Comparison of ENCODE assay signal across 16 mouse cellular contexts in genomic region chr6:45258047-45258446, GRCm38 (mm10).
"Had no signal": no experiment of that assay in that cellular context is flagged by ENCODE, and none has a peak within 500 bp of the region (broad histone marks: within the 10 kb centered on the region; RNA-seq: fewer than 3 reads in every experiment).

No protein-coding gene starts in this region.

- H3K27ac ChIP-seq: neural tube, embryonic 13.5 days; neural tube, embryonic 15.5 days; stomach, embryonic 15.5 days; stomach, postnatal 0 days had no signal

- H3K4me1 ChIP-seq: neural tube, embryonic 13.5 days; neural tube, embryonic 15.5 days; stomach, embryonic 15.5 days had no signal

- H3K4me3 ChIP-seq: neural tube, embryonic 13.5 days; neural tube, embryonic 15.5 days; stomach, embryonic 15.5 days had no signal

- H3K36me3 ChIP-seq: neural tube, embryonic 13.5 days; neural tube, embryonic 15.5 days; stomach, embryonic 15.5 days had no signal

- DNase-seq: retina, postnatal 1 day; right cerebral cortex, adult 18-20 months; right cerebral cortex, postnatal 14 days; right cerebral cortex, postnatal 25 days; right cerebral cortex, postnatal 4 days; spleen, adult 18-20 months; thymus, adult 18-20 months; thymus, adult 2 months; thymus, postnatal 14 days; thymus, postnatal 25 days; thymus, postnatal 36 days; thymus, postnatal 4 days had no signal

- H3K27me3 ChIP-seq: neural tube, embryonic 13.5 days; neural tube, embryonic 15.5 days; stomach, embryonic 15.5 days had no signal

- H3K9me3 ChIP-seq: neural tube, embryonic 13.5 days; neural tube, embryonic 15.5 days; stomach, embryonic 15.5 days had no signal

- H3K4me2 ChIP-seq: neural tube, embryonic 13.5 days; neural tube, embryonic 15.5 days; stomach, embryonic 15.5 days had no signal

- H3K9ac ChIP-seq: neural tube, embryonic 13.5 days; neural tube, embryonic 15.5 days; stomach, embryonic 15.5 days had no signal
